Mouse (Mus musculus) right cerebral cortex, adult 2 months (tissue): ENCODE measurements around the gene Inpp1.

Experiments used
- DNase-seq, 2 experiments: peaks; one replicate each; pipeline ENCODE4 v3.0.0; 2021 to 2022; ENCODE audit warnings: low spot score in 2 of 2

Inpp1 gene

DNA sequence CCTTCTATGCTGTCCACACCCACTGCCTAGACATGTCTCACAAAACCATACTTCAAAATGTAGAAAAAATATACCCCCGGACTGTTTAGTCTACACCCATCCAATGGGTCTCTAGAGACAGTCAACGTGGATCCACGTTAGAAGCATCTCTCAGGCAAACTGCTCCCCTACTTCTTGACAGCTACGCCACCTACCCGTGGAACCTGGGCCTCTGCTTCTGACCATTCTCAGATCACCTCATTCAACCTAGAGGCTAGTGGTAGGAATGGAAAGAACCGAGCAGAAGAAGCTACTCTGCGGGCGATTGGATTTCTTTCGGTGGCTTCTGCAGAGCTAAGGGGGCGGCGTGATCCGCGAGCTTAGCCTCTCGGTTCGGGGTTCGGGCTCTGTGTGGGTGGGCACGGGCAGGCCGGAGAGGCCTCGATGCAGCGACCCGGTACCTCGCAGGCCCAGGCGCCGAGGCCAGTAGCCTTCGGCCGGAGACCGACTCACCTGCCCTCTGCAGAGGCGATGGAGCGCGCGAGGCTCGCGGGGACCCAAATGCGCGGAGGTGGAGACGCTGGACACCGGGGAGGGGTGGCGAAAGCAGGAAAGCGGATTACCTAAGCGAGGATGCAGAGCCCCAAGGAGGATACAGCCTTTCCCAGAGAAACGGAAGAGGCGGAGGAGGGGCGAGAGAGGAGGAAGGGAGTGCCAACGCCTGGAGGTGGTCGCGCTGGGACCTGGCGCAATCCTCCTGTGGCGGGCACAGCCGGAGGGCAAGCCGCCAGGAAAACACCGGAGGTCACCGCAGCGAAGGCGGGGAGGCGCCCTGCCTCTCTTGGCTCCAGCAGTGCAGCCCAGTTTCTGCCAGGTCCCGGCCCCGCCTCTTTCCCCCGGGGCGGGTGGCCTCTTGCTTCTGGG lies at the start of gene Inpp1:
Gene Inpp1 (minus strand): TSS at position 779 of the 903 bp plus-strand sequence.
- peak; percentile 64 to 72 for DNase-seq

DNA sequence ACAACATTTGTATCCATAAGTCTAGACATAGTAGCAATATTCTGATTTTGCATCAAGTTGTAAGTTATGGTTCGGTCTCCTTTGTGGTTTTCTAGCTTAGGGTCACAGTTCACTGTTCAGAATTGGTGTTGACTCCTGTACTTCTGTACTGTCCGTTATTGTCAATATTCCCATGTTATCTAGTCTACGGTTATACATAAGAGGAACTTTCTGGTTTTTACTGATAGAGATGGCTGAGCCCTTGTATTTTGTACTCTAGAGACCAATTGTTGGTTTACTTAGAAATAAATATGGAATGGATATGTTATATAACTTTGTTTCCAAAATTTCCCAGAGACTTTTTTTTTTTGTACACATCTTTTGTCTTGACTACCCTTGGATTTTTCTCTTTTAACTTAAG lies 48.5 kb upstream of the Inpp1 start:
- no peak for DNase-seq

DNA sequence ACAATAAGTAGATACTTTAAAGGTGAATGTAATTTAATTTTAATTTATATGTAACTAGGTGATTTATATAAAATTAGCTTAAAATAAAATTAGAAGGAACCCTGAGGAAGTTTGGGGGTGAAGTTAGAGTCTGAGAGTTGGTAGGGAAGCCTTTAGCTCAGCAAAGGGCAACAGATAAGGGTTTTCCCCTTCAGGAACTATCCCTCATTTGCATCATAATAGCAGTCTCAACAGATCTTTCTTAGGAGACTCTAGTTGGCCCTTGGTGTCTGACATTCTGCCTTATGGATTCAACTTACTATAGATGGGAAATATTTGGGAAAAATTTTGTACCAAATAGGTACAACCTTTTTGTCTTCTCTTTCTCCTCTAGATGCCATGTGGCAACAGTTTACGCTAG lies 46.7 kb upstream of the Inpp1 start:
- DNase-seq: no peak

DNA sequence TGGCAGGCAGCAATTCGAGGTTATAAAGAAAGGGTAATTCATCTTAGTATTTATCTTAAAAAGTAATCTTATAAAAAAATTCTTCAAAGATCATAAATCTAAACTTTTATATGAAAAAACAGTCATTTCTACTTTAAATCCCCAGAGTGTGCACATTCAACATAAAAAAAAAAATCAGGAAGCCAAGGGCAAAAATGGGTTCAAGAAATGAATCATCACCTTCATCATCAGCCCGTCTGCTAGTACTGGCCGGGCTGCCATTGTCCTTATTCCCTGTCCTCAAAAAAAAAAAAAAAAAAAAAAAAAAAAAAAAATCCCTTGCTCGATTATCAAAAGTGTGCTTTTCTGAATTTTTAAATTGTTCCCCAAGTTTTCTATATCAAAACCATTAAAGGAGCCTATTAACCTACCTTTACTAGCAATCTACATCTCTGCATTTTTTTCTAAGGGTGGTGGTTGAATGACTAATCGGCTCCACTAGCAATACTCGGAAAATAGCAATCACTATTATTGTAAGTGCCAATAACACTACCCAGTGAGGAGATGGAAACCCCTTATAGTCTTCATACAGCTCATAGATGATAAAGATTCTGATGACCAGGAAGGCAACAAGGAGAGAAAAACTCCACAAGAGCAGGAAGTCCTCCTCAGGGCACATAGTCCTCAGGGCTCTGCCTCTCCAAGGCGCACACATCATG lies 38.6 kb upstream of the Inpp1 start:
- no peak for DNase-seq

DNA sequence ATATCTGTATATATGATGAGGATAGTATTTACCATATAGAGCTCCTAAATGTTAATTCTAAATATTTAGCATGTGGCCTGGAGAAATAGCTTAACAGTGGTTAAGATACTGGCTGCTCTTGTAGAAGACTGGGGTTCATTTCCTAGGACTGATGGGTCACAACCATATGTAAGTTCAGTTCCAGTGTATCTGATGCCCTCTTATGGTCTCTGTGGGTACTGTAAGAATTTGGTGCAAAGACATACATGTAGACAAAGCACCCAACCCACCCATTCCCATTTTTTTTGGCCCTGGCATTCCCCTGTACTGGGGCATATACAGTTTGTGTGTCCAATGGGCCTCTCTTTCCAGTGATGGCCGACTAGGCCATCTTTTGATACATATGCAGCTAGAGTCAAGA lies 36.5 kb upstream of the Inpp1 start:
- peak in 1 of 2 experiments; percentile 39 for DNase-seq

DNA sequence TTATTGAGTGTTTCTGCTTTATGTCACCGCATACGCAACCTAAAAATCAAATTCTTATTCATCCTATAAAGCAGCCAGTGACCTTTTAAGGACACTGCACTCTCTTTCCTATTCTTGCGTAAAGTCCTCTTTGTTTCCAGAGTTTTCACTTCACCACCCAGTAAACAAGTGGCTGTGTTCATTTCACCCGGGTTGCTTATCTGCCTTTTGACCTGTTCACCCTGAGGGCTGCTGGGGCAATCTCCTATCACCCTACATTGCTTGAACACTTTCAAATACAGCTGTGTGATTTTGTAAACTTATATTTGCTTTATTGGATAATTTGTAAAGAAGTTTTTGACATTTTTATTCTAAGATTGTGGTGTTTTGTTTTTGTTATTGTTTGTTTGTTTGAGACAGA lies 31.9 kb upstream of the Inpp1 start:
- DNase-seq: no peak

DNA sequence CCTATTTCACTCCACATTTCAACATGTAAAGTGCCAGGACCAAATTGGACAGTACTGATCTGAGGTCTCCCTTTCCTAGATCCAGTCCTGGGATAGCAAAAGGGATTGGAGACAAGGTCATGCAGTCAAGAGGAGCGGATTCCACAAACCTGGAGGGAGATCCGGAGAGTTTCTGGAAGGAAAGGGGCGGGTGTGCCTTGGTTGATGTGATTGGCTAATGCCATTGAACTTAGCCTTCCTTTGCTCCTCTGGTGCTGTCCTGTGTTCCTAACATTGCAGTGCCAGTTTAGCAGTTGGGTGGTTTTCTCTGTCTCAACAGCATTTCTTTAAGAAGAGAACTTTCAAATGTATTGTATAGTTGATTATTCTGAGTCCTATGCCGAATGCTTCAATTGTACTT lies 29.1 kb upstream of the Inpp1 start:
- no peak for DNase-seq

DNA sequence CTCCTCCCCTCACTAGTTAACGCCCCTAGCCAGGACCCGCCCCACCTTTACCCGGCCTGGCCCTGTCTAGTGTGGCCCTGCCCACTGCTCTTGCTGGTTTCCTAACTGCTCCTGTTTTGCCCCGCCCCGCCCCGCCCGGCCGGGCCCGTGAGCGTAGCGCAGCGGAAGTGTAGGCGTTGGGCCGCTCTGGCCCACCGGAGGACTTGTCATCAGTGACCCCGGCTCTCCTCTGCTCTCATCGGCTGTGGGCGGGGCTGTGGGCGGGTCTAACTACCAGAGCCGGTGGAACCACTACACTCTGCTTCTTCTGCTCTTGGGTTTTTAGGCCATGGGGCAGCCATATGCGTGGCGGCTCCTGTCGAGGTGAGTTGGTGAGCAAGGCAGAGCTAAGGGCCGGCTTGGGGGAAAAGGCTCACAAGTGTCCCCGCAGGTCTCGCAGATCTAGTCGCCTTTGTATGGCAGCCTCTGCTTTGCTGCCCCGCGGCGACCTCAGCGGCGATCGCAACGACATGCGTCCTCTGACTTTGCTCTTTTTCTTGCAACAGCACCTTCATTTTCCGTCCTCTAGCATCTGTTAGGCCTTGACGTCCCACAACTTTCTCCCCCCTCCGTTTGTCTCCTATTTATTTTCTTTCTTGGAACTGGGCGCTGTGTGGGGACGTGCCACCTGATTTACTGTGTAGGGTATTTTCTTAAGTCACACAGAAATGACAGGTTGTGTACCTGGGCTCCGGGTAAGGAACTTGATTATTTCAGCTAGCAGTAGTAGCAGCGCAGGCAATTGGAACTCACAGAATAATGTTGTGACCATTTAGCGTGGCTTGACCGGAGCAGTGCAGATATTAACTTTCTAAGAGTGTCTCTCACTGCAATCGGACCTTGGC lies 27.5 kb upstream of the Inpp1 start, which contains the start of gene Hibch:
Gene Hibch (plus strand): TSS at position 148 of the 884 bp plus-strand sequence.
- DNase-seq: peak; percentile 95 to 97

DNA sequence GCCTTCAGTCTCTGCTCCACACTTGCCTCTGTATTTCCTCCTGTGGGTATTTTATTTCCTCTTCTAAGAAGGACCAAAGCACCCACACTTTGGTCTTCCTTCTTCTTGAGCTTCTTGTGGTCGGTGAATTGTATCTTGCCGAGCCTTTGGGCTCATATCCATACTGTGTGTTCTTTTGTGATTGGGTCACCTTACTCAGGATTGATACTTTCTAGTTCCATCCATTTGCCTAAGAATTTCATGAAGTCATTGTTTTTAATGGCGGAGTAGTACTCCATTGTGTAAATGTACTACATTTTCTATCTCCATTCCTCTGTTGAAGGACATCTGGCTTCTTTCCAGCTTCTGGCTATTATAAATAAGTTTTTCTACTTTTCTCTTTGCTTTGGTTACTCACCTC lies 26.9 kb upstream of the Inpp1 start:
- DNase-seq: no peak

DNA sequence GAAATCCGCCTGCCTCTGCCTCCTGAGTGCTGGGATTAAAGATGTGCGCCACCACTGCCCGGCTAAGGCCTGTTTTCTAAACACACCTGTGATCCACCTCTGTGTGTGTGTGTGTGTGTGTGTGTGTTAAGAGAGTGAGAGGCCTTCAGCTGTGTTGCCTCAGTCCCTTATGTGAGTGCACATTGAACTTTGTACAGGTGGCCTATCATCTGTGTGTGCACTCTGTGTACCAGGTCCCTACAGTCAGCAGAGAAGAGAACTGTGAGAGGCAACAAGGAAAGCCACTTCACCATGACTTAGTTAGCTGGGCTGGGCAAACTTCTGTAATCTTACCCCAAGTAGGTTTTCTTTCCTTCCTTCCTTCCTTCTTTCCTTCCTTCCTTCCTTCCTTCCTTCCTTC lies 21.6 kb upstream of the Inpp1 start:
- DNase-seq: no peak

DNA sequence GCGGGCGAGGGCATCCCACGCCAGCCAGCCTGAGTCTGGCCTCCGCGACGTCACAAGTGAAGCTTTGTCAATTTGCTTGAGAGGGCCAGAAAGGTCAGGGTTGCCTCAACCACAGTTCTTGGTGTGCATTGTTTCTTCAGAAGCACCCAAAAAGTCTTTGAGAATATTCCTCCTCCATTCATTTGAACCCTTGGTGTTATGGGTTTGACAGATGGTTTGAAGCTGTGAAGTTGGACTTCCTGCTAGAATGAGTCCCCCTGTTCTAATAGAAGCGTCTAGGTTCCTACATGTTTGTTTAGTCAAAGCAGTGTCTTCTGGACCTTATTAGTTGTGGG lies 292 bp upstream of the Inpp1 start:
- DNase-seq: no peak

DNA sequence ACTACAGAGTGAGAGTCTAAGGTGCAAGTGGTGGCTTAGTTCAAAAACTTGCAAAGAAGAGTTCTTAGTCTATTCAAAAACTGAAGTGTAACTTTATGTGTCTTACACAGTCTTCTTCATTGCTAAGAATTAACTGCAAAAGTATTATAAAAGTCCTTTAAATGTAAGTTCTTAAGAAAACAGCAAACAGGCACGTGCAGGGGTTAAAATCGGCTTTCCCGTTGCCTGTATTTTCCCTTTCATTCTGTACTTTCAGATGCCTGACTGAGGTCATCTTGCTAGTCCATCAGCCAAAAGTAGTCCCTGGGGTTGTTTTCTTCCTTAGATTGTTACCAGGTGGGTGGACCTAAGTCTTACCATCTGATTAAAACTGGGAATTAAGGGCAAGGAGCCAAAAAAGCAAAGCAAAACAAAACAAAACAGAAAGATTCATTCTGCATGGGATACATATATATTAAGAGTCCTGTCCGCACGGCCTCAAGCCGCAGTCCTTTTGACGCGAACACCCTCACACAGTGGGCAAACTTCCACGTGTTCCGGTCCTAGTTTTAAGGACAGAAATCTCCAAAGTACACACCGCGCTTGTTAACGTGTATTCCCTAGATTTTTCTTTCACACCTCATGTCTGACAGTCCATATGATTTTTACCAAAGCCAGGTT lies 1.1 kb downstream of the Inpp1 start:
- DNase-seq: peak in 1 of 2 experiments; percentile 31

DNA sequence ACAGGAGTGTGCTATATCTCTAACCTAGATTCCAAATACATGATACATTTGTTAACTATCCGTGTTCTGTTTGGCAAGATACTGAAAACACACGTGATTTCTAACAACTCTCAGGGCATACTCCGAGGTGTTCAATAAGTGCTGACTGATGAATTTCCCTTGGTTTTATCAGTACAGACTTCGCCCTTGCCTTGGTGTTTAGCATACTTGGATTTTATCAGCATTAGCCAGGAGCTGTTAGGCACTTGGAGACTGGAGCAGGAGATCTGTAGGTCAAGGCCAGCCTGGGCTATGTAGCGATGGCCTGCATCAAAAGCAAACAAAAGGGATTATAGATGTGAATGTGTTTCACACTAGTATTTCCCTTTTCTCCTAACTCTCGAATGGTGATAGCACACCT lies 9.0 kb downstream of the Inpp1 start:
- no peak for DNase-seq

DNA sequence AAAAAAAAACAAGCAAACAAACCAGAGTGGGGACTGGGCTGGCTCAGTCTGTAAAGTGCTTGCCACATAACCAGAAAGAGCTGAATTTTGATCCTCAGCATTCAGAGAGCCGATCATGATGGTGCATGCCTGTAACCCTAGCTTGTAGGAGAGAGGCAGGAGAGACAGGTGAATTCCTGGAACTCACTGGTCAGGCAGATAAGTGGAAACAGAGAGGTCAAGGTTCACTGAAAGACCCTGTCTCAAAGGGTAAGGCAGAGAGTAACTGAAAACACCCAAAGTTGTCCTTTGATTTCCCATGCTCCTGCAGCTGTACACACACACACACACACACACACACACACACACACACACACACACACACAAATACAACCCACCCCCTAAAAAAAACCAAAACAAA lies 12.4 kb downstream of the Inpp1 start:
- no peak for DNase-seq

DNA sequence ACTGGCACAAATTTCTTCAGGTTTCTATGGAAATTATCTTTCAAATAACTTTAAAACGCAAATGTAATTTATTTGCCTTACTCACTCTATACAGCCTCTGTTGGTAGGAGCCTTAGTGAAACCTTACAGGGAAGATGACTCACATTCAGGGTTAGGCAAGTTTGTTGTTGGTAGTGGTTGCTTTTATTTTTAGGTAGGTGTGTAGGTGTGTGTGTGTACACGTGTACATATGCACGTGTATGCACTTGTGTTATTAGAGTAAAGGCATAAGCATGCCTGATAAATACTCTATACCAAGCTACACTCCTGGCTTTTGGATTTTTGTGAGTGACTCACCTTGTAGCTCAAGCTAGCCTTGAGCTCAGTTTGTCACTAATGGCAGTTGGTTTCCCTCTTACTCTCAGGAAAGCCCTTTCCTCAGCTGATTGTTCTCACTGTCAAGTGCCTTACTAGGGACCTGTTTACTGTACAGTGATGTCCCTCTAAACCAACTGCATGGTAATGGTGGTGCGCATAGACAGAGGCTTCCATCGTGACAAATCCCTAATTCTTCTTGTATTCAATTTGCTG lies 15.0 kb downstream of the Inpp1 start:
- no peak for DNase-seq

DNA sequence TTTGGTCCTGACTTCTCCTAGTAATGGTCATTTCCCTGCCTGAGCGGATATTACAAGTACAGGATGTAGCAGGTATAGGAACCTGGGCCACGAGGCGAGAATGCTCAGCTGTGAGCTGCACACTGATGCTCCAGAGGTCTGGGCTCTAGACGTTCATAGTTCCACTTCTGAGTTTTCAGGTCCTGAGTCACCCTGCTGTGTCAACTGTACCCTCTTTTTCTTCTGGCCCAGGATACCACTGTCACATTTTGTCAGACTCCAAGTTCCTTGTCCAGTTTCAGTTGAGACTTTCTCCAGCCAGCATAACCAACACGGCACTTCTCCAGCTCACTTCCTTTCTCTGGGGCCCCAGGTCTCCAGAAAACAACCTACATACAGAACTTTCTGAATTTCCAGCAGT lies 15.8 kb downstream of the Inpp1 start:
- no peak for DNase-seq

DNA sequence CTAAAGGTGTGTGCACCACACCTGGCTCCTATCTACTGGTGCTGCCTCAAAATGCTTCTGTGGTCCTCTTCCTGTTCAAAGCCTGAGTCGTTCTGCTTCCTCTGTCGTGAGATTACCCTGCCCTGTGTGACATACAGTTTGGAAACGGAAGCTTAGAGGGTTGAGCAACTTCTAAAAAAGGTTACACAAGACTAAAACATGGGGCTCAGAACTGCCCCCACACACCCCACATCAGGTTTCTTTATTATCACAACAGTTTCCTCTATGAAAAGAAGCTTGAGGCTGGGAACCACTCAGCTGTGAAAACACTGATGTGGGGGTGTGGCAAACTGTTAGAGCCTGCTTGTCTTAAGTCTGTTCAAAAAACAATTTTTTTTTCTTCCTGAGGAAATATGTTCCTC lies 17.1 kb downstream of the Inpp1 start:
- peak in 1 of 2 experiments; percentile 22 for DNase-seq

DNA sequence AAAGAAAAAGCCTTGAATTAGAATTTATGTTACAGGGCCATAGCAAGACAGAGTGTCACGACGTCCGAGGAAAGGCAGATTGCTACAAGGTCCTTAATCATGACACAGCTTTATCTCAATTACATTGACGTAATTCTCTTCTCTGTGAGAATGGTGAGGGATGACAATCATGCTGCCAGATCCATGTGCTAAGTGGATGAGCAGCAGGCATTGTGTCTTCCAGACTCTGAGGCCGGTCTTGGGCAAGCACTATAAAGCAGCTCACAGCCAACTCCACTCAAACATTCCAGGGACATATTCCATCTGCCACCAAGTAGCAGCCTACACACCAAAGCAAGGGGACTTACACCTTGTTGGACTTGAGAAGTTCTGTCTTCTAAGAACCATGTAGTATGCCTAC lies 17.7 kb downstream of the Inpp1 start:
- DNase-seq: no peak

DNA sequence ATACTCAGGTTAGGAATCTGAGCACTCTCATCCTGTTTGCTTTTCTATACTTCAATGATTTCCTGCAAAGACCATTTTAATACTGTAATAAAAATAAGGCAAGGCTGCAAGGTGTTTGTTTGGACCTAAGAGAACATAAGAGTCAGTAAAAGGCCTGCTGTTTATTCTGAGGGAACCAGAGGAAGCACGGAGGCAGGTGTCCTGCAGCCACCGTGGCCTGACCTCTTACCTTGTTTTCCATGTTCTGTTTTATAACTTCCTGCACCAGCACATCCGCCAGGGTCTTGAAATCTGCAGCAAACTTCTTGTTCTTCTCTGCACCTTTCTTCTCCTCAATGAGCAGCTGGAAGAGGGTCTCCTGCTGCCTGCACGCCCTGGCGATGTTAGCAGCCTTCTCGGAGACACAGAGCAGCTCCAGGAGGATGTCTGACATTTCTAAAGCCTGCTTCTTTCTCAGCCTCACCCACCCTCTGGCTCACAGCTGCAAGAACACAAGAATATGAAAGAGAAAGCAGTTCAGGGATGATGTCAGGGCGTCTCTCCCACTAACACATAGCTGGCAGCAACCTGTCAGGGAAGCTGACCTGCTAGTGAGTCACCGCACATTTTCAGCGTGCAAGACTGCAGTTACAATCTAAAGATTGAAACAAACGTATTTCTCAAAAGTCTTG lies 18.3 kb downstream of the Inpp1 start:
- DNase-seq: peak; percentile 59 to 67

DNA sequence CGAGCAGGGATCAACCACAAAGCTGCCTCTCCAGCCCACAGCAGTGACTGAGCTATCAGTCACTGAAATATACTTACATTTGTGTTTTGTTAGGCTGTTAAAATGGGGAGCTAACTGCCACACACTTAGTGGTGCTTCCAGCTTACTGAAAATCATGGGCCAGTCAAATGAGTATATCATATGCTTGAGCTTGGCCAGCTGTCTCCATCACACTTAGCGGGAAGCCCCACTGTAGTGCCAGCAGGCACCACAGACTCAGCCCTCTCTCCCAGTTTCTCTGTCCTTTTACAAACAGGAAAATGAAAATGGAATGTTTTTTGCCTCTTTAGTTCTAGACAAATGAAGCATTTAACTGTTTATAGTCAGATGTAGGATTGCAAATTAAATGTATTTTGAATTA lies 21.6 kb downstream of the Inpp1 start:
- no peak for DNase-seq

DNA sequence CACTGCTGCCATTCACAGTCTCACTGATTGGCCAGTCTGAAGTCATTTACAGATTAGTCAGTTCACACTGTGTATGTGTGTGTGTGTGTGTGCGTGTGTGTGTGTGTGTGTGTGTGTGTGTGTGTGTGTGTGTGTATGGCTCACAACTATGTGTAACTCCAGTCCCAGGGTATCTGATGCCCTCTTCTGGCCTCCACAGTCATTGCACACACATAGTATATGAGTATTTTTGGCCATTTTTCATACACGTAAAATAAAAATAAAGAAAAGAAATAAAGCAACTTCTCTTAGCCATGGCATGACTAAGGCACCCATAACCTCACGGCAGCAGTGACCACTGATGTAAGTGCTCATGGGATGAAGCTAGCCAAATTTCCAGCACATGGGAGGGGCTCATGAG lies 23.8 kb downstream of the Inpp1 start:
- DNase-seq: peak in 1 of 2 experiments; percentile 29
